Mouse (Mus musculus) 416B (cell line): ENCODE data around the gene D430041D05Rik.

Experiments
- DNase-seq: peaks from one replicate; pipeline ENCODE4 v3.0.0; 2011; ENCODE audit warnings: low read depth

D430041D05Rik gene

DNA sequence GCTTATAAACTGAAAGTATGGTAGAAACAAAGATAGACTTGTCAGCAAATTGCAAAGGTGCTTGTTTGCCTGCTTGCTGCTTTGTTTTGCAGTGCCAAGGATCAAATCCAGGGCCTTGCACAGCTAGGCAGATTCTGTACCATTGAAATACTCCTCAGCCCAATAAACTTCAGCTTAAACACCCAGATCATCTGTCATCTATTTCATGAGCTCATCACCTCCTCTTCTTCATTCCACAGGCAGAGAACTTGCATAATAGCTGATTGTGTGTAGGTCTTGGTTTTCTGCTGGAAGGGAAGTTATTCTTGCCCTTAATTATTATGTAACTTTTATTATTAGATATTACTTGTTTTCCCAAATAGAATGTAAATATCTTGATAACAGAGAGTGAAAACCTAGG, 73.2 kb downstream of the D430041D05Rik start:
- DNase-seq = peak; percentile 6

DNA sequence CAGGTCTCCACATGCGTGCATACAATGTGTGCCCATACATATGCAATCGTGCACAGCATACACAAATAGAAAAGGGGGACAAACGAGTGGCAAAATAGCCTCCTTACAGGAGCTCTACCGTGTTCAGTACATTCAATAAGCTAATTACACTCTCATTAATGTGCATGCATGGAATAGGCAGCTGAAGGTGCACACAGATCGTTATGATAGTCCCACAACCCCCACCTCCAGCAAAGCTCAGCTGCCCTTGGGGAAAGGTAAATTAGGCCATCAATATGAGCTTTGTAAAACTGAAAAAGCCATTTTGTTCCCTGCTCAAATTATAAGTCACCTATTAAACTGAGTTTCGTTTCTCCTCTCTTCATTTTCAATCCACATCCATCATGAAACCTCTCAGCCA, 75.0 kb downstream of the D430041D05Rik start:
- no peak for DNase-seq

DNA sequence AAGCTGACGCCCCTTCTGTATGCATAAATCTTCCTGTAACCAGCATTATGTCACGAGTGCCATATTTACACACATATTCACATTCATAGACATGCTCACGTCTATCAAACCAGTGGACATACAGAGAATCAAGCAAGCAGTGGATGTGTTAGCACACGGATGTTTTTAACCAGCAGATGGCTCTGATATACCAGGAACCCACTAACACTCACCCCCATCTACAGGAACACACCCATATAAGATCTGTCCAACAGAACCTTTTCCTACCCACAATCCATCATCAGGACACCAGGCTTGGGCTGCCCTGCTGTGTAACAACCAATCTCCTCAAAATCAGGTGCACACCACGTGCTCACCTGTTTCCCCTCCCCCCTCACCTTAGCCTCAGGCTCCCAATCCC, 76.9 kb downstream of the D430041D05Rik start:
- DNase-seq = peak; percentile 13

DNA sequence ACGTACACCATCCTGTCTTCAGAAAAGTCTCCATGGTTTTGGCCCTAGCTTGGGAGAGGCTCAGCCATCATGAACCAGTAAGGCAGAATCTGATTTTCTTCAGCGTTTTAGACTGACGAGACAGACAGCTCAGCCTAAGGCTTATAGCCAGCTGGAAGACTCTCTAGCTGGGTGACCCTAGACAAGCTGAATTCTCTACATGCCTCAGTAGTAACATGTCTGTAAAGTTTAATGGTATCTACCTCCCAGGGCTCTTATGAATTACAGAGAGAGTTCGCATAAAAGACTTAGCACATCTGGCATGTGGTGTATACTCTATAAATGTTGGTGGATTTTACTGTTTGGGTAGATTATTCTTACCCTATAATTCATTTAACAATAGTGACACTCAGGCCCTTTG, 78.1 kb downstream of the D430041D05Rik start:
- no peak for DNase-seq

DNA sequence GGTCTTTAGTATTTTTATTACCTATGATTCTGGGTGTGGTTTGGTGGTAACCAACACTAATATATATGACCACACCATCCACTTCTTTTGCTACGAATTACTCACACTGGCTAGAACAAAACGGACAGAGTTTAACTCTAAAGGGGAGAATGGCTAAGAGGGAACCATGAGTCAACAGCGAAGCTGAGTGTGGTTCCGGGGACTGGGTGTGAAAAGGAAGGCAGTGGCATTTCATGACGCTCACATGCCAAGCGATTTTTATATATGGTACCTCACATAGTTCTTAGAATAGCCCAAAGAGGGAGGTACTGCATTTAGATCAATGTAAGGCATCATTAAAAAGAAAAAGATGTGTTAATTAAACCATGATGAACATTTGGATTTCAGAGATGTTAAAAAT, 79.6 kb downstream of the D430041D05Rik start:
- no peak for DNase-seq

DNA sequence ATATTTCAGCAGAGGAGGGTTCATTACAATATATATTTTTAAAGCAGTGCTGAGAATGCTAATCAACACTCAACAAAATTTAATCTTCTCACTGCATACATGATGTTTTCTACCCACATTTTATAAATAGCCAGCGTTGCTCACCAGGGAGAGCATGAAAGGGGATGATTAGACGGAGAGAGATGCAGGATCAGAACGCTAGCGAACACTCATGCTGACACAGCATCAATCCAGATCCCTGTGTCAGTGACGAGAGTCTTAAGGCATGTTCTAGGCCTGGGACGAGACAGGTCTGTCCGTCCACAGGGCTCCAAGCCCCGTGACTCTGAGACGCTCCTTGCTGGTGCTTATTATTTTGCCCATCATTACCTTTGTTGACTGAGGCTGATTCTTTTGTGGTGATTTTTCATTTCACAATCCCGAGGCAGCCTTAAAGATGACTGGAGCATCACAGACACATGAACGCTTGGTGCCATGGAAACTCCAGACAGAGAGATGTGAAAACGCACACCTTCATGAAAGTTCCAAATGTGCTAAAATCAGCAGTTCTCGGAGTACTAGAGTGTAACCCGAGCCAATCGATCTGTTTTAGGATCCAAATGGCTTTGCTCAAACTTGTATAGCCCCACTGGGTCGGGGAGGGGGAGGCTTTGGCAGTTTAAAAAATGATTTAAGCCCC, 83.6 kb downstream of the D430041D05Rik start:
- DNase-seq = no peak

DNA sequence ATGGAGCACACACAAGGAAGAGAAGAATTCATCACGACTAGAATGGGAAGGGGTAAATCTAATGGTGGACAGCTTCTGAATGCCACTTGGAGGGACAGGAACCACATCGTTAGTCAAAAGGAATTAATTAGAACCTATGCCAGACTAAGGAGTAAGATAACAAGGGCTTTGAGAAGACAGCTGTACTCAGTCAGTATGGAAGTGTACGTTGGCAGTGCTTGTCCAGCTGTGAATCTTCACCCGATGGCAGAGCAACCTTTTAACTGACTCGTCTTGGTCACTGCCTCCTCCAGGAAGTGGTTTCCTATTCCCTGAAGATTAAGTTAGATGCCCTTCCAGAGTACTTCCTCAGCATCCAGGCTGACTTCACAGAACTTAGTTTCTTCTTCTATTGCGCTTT, 87.0 kb downstream of the D430041D05Rik start:
- no peak for DNase-seq

DNA sequence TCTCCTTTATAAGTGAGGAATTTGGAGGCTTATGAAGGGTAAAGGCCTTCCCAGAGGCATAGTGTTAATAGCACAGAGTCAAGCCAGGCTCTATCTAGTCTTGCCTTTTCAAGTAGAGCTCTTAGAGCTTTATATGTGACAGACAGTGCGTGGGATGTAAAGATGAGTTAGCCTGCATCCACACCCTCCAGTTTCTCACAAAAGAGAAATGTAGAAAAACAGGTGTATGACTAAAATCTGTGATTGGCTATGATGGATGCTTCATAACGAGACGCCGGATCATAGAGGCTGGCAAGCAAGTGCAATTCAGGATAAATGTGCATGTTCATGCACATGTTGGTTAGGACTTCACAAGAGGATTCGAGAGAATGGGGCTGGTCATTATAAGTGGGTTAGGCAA, 87.5 kb downstream of the D430041D05Rik start:
- no peak for DNase-seq

DNA sequence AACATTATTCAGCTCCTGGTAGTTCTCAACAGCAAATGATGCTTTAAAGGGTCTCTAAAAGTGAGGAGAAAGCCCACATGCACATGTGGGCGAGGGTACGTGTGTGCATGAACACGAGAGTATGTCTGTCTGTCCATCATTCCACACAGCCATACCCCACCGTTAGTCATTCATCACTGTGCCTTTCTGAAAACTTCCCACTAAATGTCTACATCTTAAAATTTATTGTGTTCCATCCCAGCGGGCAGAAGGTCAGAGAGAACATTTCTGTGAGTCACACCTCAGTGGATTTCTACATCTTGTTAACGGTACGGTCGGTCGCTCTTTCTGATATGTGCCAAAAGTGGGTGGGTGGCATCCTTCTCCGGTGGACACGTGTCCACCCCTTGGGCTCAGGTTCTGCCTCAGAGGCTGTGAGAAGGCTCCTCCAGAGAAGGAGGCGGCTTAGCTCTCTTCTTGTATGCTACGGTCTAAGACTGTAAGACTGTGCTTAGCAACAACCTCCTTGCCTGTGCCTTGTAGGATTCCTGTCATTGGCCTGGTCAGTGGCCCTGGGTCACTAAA, 90.7 kb downstream of the D430041D05Rik start:
- no peak for DNase-seq

DNA sequence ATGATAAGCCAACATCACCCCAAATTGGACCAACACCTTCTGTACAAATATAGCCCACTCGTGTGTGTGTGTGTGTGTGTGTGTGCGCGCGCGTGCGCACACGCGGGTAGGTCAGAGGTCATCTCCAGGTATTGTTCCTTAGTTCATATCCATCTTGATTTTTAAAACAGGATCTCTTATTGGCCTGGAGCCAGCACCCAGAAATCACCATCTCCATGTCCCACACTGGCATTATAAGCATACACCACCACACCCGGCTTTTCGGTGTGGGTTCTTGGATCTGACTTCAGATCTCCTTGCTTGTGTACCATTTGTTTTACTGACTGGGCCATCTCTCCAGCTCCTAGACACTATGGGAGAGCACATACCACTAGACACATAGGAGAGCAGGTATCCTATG, 91.4 kb downstream of the D430041D05Rik start:
- no peak for DNase-seq

DNA sequence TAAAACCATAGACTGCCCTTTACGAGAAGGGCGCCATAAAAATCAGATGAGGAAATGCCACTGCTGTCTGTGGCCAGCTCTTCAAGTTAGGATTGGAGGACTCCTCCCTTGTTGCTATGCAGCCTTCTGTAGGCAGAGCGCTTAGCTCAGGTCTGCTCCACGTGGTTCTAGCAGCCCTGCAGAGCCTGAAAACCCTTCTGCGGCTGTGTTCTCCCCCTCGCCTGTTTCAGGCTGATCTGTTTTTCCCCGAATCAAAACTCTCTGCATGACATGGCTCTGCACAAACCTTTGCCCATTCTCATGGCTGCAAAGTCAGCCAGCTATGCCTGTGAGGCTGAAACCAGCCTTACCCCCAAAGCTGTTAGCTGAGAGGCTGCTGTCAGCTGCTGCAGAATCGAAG, 91.9 kb downstream of the D430041D05Rik start:
- no peak for DNase-seq

DNA sequence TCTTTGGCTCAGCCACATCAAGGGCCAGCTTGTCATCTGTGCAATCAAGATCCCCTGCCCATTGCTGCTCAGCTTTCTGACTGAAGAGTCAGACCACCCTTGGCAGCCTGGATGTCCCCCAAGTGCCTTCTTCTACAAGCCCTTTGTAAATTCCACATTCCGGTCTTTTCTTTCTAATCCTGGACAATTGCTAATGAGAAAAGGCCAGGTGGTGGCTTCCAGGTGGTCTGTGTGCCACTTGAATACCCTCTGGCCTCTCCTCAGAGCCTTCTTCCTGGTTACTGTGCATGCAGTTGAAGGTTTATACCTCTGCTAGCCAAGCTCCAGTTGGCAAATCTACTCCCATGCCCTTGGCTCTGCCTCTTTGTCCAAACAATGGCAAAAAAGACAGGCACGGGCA, 92.6 kb downstream of the D430041D05Rik start:
- no peak for DNase-seq

DNA sequence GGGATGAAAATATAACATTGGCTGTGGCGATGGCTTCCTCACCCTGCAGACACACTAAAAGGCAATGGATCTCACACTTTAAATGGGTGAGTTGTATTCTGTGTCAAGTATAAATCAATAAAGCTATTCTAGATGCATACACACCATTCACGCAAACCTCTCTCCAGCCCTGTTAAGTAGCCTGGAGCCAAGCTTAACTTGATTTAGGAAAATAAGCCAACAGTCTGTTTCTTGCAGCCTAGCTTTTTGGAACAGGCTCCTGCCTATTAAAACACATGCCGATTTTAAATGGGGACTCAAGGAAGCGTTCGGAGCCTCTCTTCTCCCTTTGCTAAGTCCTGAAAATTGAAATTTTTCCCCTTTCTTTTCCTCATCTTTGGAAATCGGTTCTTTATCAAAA, 93.2 kb downstream of the D430041D05Rik start:
- DNase-seq = no peak

DNA sequence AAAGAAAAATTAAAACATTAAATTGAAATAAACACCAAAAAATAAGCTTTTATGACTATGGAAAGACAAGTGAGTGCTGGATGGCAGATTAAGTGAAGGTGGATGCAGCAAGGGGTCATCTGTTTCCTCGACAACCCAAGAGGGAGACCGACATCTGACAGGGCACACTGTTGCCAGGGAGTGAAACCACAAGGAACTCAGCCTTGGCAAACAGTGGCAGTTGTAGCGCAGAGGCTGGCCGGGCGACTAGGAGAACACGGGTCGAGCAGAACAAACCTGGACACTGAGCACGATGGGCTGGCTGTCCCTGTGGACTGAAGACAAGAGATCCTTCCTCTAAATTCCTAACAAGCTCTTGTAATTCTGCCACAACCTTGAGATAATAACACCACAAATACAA, 94.3 kb downstream of the D430041D05Rik start:
- no peak for DNase-seq

DNA sequence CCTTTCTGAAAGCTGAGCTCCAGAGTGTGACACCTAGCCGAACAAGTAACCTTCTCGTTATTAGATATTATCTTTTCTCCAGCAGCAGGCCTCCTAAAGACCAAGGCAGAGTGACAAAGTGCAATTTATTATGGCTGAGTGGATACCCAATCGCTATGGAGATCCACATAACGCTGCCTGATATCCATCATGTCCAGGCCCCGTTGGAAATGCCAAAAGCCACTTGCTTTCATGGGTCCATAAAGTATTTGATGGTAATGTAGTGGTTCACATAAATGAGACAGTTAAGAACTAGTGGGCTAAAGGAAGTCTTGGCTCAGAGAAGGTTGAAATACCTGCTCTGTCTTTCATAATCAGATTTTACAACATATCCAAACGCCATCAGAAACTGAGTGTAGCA, 97.6 kb downstream of the D430041D05Rik start:
- no peak for DNase-seq

DNA sequence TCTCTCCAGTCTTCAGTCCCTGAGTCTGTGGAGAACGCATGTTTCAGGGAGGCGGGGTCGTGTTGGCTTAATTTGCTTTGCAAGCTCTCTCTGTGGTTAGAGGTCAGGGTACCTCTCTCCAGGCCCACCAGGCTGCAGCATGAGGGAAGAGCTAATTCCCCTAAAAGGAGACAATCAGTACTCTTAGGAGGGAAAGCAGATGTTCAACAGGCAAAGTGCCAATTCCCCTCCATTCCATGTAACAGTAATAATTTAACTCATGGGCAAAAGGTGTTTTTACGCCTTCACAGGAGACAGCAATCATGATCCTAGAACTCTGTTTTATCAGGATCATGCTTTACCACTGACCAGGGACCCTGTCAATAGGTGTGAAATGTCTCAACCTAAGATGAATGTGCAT, 103.7 kb downstream of the D430041D05Rik start:
- DNase-seq = no peak

DNA sequence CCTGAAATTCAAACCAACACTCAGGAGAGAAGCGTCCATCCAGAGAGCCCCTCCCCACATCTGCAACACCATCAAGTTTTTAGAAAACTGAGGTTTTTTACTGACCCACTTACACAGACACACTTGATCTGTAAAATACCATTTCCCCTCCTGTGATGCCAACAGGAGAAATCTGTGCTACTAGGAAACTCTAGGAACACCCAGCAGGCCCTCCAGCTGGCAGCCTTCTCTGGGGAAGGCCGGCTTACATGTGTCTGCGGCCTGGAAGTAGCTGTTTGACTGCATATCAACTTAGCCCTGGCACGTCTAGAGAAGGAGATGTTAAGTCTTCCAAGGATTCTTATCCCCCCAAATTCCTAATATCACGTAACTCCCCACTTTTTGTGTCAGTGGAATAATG, 105.1 kb downstream of the D430041D05Rik start:
- DNase-seq = no peak

DNA sequence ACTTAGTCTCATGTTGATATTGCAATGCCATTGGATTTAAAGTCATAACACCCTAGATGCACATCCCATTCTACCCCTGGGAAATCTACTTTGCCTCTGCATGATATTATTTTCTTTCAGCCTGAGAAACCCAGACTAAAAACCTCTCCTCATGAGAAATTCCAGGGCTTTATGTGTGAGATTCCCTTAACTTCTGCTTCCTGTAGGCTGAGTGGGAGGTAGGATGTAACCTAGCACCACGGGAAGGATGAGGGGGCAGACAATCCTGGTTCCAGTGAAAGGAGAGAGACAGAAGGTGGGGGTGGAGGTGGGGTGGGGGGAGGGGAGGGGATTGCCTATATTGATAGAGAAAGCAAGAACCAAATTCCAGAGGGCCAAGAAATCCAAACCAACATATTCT, 110.9 kb downstream of the D430041D05Rik start:
- no peak for DNase-seq

DNA sequence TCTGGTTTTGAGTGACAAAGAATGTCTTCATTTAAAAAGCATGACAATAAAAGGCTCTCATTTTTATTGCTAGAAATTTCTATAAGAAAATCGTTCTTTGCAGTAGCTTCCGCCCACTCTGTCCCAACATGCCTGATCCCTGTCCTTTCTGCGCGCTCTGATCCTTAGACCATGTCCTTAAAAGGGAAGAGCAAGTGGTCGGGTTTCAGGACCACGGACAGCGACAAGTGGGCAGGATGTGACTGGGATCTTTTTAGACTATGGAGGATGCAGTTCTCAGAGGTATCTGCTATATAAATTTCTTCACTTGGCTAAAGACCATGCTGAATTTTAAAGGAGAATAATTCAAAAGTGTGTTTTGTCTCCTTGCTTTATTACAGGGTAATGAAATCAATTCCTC, 111.7 kb downstream of the D430041D05Rik start:
- DNase-seq = peak; percentile 62

DNA sequence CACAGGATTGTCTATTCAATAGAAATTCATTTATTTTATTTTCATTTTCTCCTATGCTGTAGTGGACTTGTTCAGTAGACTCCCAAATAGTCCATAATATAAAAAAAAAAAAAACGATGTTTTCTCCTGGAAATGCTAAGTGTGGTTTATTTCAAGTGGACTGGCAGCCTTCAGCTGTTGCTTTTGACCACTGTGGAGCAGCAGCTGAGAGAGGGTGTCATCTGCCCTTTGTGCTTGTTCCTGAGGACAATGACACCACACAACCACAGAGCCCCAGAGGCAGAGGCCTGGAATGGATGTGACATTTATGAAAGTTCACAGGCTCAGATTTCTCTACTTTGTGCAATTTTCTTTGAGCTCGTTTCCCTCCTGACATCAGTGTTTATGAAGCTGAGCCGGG, 124.0 kb downstream of the D430041D05Rik start:
- no peak for DNase-seq

DNA sequence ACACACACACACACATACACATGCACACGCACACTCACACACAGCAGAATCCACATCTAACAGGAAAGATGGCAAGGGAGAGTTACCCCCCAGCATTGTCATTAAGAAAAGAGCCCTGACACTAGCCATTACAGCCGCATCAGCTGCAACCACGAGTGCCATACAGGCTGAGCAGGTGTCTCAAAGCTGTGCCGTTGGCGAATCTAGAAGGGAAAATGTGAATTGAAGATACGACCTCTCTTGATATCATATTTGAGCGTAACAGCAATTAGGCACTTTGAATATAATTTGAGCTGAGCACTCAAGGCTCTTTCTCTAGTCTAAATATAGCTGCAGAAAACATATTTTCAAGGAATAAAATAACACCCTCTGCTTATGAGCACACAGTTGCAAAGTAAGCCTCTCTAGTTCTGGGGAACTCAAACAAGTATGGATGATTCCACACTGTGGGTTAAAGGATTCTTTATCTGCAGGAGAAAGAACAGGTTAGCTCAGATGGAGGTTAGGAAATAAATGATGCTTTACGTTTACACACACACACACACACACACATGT, 127.3 kb downstream of the D430041D05Rik start:
- DNase-seq = no peak

DNA sequence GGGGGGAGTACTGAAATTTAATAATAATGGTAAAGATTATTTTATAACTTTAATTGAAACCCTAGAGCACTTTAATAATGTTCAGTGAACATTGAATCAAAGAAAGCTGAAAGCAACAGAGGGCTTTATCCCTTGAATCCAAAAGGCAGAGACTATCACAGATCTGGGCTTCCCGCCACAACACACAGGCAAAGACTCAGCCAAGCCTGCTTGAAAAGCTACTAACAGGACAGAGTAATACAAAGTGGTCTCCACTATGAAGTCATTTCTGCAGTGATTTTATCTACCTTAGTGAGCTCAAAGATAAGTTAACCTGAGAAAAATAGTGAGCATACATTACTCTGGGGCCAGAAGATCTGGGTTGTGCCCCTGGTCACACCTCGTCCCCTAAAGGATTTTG, 128.0 kb downstream of the D430041D05Rik start:
- no peak for DNase-seq

DNA sequence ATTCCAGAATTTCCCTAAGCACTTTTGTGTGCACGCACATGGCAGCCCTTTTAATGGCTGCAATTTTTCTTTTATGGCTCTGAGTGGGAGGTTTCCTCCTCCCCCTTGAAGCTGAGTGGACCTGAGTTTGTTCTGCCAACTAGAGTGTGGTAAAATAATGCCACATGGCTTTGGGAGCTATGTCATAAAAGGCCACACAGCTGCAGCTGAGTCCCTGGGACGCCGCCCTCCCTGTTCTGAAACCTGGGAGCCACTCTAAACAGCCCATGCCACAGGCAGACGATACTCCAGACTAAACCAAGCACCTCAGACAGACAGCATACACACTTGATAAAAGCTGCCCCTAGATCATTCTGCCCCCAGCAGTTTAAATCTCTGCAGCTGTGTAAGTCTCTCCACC, 143.8 kb downstream of the D430041D05Rik start:
- DNase-seq = no peak

DNA sequence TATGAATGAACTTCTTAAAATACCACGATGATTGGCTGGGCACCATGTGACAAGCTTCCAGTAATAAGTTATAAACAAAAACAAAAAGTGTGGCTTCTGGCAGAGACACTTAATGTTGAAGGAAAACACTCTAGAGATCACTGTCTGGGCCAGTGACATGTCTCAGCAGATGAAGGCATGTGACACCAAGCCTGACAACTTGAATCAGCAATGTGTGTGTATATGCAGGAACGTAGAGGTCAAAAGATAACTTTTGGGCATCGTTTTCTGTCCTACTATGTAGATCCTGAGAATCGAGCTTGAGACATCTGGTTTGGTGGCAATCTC, 149.1 kb downstream of the D430041D05Rik start:
- no peak for DNase-seq
